Mouse (Mus musculus) frontal cortex, adult (tissue): ENCODE data around the gene Mcrs1.
A peak's percentile ranks its signal among the peaks of the same experiment; 100 is the strongest.
"Not testable (repeated sequence)": the region's sequence is repeated elsewhere in the genome, so short reads cannot be mapped to it uniquely, and the experiment has no call there.

Source experiments
- ATAC-seq: cut with Nextera tagmentation; 2 replicates; pipeline ENCODE4 v1.9.2; 2017; ENCODE audit warnings: mild to moderate bottlenecking, moderate library complexity, mixed read lengths; ENCODE audit not compliant: low TSS enrichment

Mcrs1 gene

GRCm38 (mm10) chr15:99251111-99251510 is 650 bp downstream of the Mcrs1 start:
- not testable (repeated sequence) for ATAC-seq

GRCm38 (mm10) chr15:99249938-99250337 is 1.8 kb downstream of the Mcrs1 start:
- no peak for ATAC-seq

DNA sequence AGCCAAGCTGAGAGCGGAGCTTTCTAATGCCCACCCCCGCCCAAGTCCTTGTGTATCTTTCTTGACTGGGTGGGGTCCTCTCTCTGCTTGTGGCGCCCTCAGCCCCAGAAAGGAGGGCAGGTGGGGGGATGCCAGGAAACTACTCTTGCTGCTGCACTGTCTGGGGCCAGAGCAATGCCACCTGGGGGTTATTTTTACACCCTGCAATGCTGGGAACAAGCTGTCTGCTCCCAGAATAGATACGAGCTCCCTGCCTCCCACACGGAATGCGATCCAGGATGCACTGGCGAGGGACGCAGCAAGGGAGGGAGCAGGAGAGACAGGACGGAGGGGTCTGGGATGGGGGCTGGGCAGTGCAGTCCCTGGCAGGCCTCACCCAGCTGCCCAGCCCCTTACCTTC is 2.8 kb downstream of the Mcrs1 start:
- peak; percentile 49 for ATAC-seq

DNA sequence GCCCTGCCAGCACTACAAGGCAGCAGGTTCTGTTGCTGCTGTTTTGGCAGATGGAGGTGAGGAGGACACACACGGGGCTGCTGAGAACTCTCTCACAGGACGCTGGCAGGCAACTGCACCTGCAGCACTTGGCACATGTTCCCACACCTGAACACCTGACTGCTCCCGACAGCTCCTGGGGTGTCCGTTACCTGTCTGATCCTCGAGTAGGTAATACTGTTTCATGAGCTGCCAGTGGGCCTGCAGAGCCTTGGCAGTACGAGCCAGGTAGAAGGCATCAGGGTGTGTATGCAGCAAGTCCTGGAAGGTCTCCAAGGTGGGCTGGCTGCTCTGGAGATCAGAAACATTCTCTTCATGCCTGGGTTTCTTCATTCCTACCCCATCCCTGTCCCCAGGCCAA is 5.0 kb downstream of the Mcrs1 start:
- not testable (repeated sequence) for ATAC-seq

DNA sequence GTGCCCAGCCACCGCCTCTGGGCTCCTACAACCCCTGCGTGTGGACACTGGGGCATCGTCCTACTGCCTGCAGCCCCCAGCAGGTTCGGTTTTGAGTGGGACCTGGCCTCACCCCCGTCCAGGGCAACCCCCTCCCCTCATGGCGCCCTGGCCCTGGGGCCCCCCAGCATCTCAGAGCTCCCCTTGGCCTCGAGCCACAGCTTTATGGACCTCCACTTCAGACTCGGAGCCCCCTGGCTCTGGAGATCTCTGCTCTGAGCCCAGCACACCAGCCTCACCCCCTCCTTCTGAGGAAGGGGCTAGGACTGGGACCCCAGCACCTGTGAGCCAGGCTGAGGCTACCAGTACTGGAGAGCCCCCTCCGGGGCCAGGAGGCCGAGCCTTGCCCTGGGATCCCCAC is 9.7 kb downstream of the Mcrs1 start:
- ATAC-seq, result no peak

DNA sequence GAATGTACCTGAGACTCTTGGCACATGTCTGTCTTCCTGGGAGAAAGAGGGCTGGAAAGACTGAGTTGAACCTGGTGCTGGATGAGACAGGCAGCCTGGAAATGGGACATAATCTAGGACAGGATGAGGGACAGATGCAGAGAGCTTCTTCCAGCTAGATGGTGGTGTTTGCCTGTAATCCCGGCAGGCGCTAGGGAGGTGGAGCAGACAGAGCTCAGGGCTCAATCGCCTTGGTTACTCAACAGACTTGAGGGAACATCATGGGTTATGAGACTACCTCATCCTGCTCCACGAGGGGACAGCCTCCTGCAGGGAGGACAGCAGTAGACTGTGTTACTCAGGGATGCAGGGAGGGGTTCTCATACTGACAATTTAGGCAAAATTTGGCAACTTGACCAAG is 10.5 kb downstream of the Mcrs1 start:
- peak; percentile 64 for ATAC-seq

DNA sequence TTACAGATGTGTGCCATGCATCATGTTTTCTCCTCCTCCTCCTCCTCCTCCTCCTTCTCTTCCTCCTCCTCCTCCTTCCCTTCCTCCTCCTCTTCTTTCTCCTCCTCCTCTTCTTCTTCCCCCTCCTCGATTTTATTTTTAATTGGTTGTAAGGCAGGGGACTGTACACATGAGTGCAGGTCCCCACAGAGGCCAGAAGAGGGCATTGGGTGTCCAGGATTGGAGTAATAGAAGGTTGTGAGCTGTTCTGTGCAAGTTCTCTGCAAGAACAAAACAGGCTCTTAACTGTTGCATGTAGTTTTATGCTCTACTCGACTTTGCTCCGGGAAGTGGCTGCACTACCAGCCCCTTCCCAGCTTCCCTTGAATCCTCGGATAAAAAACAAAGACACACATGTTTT is 11.6 kb downstream of the Mcrs1 start:
- no peak for ATAC-seq

DNA sequence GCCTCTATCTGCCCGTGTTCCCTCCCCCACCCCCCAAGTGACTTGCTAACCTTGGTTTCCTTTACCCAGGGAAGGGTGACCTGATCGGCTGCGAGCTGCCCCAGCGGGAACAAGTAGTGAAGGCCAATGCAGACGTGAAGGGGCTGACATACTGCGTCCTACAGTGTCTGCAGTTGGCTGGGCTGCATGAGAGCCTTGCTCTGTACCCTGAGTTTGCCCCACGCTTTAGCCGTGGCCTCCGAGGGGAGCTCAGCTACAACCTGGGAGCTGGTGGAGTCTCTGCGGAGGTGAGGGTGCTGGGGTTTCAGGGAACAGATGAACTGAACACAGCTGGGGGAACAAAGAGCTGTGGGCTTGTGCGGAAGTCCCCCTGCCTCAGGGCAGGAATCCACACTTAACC is 13.8 kb downstream of the Mcrs1 start:
- ATAC-seq, result no peak

GRCm38 (mm10) chr15:99234326-99235010 is 17.3 kb downstream of the Mcrs1 start:
- ATAC-seq, result no peak

GRCm38 (mm10) chr15:99233719-99234118 is 18.0 kb downstream of the Mcrs1 start:
- ATAC-seq, result no peak

DNA sequence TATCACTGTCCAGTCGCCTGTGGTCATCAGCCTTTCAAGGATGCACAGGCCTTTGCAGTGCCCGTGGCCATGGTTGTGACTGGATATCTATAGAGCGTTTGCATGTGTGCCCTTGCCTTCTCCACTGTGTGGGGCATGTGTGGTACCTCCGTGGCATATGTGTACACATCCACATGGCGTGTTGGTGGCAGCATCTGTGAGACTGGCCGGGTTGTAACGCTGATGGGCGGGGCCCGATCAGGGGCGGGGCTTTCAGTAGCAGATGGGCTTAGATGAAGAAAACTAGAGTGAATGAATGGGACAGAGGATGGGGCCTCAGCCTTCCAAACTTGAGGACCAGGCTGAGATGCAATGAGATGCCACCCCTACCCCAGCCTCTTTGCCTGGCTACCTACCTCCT is 19.8 kb downstream of the Mcrs1 start:
- ATAC-seq, result 0 out of 2 replicates have a peak, but pooled peaks have one; percentile 13

GRCm38 (mm10) chr15:99226090-99226489 is 25.7 kb downstream of the Mcrs1 start:
- ATAC-seq, result no peak

DNA sequence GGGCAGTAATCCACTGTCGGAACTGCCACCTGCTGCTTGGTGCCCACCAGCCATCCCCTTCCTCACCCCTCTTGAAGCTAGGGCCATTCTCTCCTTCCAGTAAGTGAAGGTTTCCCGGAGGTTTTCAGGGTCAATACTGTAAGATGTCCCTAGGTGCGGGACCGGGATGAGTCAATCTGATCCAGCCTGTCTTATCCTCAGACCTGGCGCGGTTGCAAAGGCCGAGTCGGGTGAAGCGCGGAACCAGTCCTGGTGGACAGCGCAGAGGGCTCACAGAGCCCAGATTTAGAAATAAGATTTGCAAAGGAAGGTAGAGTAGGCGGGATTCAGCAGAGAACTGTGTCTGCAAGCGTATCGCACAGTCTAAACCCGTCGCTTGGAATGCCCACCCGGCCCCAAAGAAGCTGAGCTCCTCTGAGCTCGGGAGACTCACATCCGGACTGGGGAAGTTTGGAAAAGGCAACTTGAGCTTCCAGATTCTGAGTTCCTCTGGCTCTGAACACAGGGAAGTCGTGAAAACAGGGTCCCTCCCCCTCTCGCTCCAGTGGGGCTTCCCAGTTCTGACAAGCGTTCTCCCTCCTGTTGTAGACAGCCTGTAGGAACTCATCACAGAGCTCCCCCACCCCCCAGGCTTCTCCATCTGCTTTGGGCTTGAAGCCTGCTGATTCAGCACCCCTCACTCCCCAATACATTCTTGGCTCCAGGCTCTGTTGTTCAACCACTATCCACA is 26.5 kb downstream of the Mcrs1 start:
- peak; percentile 22 for ATAC-seq

DNA sequence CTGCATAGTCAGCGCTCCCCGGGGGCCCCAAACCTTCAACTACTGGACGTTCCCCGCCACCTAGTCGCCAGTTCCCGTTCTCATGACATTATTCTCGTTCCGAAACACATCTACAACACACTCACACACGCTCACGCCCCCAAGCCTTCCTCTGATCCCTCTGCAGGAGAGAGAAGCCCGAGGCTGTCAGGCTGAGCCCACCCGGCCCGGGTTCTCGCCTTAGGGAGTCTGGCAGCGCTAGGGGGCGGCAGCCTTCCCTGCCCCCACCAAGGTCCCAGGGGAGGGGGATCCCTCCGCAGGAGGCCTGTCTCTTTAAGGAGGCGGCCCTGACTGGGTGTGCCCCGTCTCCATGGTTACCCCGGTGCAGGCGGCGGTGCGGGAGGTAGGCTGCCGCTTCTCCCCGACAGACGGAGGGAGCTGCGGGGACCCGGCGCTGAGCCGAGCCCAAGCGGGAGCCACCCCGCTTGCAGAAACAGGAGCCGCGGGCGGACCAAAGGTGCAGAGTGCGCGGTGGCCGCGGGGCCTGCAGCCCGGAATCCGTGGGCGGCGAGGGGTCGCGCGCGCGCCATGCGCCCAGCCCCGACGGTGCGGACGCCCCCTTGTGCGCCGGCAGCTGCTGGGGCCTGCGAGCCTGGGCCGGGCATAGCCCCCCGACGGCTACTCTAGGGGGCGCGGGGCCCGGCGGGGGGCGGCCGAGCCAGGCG is 27.4 kb downstream of the Mcrs1 start, which contains the start of gene Kcnh3:
Kcnh3 (plus strand) TSS at position 654 of the 704 bp plus-strand sequence.
- peak; percentile 33 for ATAC-seq

- peak; percentile 39 for ATAC-seq
Measured at GRCm38 (mm10) chr15:99223585-99224207, 28.1 kb downstream of the Mcrs1 start.

- ATAC-seq, result no peak
Measured at GRCm38 (mm10) chr15:99222794-99223584, 28.8 kb downstream of the Mcrs1 start.

DNA sequence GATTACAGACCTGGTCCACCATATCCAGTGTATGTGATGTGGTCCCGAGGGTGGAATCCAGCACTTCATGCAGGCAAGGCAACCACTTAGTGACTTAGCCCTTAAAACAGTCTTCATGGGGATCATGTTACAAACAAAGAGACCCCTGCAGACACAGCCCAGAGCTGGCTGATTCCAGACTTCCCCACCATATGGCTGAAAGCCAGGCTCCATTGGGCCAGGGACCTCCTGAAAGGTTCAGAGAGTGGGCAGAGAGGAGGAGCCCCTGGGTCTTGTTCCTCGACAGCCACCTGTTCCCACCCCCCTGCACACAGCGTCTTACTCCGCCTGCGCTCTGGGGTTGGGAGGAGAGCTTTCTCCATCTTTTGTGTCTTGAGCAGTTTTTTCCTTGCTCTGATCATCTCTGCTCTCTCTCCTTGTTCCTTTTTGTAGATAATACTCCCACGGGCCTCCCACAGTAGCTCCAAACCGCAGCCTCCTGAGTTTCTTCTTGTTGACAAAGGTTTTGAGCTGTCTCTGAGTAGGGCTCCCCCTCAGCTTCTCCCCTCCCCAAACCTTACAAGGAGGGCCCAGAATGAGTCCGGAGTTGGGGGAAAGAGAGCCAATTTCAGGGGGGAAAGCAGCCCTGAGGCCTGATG is 30.3 kb downstream of the Mcrs1 start:
- ATAC-seq, result peak; percentile 10; the same call in 1 of the 2 replicates

DNA sequence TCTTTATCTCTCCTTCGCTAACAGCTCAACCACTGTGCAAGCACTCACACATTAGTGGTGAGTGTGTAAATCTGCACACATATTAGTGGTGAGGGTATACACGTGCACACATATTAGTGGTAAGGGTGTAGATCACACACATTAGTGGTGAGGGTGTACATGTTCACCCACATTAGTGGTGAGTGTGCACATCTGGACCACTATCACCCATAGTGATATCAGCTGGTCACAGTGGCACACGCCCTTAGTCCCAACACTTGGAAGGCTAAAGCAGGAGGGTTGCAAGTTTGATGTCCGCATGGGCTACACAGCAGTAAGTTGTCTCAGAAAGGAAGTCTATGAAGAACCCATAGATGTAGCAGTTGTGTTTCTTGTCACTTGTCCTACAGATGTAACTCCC is 34.1 kb downstream of the Mcrs1 start:
- no peak for ATAC-seq

DNA sequence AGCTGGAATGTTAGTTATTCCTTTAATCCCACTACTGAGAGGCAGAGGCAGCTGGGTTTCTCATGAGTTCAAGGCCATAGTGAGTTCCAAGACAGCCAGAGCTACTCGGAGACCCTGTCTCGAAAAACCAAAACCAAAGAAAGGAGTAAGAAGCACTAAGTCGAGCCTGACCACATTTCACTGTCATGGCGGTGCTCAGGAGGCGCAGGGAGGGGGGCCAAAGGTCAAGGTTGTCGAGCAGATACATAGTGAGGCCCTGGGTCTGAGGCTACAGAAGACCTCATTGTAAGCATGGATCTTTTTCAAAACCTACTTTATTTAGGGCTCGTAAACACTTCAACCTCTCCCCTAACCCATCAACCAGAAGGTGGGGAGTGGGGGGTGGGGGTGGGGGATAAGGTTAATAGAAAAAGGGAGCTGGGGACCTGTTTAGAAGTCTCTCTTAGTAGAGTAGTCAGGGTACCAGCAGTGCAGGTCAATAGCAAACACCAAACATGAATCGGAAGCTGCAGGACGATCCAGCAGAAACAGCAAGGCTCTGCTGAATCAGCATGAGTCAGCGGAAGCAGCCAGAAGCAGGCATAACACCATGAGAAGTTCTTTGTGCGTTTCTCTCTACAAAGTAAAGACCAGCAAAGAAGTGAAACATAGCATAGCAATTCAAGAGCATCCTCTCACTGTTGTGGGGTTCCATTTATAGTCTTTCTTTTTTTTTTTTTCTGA is 35.9 kb downstream of the Mcrs1 start:
- ATAC-seq, result no peak

DNA sequence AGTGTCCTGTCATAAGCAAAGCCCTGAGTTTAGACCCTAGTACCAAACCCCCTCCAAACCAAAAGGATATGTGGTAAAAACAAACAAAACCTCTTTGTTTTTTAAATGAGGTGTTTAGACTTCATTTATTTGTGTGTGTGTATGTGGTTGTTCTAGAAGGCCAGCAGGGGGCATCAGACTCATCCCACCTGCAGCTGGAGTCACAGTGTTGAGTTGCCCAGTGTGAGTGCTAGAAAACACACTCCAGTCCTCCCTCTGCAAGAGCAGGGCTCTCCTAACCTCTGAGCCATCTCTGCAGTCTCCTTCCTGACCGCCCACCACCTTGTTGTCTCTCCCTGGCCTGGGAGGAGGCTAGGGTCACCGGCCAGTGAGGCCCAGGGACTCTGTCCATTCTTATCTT is 36.8 kb downstream of the Mcrs1 start:
- ATAC-seq, result no peak
